Mouse (Mus musculus) kidney, adult 8-10 months (tissue): ENCODE results near the gene Rps19bp1.

ENCODE experiments used
- DNase-seq, 2 experiments: peaks; one replicate each; pipeline ENCODE4 v3.0.0; 2022

Rps19bp1 gene

DNA sequence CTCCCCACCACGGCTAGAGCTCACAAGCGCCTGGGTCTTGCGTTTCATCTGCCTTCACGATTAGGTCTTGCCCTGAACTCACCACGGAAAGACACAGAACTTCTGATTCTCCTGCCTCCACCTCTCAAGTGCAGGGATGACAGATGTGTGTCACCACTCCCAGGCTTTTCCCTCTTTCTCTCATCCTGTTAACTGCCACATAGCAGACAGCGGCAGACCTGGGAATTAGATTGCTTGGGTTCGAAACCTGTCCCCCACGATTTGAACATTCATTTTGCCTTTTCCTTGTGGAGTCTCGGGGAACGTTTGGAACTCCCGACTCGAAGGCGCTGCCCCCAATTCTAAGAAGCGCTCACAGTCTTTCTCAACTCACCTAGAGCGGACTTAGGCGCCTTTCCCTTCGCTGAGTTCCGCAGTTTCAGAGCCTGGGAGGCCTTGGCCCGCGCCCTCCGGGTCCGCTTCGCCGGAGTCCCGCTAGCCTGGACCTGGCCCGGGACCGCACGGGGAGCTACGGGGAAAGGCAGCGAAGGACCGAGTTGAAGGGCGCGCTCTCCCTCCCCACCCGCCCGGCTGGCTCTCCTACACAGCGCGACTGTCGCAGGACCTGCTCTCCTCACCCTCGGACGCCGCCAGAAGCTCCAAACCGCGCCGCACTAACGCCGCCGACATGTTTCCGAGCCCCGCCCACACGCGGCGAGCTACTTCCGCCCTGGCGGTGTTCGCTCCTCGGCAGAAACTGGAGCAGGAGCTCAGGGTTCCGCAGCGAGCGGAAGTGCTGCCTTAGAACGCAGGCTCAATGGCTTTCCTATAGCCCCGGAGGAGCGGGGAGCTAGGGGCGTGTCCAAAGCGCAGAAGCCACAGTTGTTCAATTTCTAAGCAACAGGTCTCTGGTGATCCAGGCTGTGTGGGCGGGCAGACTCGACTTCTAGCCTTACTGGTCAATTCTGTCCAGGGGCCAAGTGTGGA lies at the start of gene Rps19bp1:
TSS of gene Rps19bp1 (minus strand) at position 706 of the 966 bp plus-strand sequence.
- peak; percentile 87 to 88 for DNase-seq

DNA sequence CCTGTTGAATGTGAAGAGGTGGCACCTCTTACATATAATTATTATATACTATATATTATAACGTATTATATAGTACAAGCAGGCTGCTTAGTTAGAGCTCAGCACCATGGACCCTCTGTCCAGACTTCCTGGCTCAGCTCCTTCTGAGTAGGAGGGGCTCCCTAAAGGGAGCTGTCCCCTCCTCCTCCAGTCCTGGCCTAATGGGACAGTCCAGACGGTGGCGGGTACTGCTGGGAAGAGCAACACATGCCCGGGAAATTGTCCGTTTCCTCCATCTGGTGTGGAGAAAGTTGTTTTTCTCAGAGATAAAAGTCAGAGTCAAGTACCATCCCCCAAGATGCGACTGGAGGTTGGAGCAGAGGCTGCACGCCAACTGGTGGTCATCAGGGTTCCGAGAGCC lies 42.0 kb upstream of the Rps19bp1 start:
- no peak for DNase-seq

DNA sequence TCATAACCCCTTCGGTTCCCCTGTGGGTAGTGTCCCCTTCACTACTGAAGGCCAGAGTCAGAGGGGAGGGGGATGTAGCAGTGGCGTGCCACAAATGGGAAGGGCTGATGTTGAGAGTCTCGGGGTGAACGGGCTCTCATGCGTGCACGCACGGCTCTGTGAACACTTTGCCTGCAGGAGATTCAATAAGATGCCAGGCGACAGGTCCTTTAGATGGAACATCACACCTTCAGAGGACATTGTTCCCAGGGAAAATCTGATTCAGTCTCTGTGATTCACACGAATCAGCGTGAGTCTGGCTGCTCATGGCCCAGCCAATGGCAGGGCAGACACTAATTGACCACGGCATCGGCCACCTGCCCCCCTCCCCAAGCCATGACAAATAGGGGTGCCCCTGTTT lies 40.1 kb upstream of the Rps19bp1 start:
- no peak for DNase-seq

DNA sequence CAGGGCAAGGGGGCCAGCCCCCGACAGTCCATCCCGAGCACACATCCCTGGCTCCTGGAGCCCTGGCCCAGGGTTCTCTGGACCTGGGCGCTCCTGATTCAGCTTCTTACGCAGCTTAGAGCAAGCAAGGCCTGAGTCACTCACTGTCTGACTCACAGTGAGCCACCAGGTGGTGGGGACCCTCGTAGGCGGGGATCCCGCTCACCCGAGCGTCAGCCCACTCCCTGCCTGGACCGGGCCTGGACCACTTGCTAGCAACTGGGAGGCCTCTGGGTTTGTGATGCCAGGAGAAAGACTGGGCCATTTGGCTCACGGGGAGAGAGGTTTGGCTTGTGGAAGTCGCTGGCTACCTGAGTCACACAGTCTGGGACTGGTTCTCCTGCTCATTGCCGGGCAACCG lies 39.7 kb upstream of the Rps19bp1 start:
- no peak for DNase-seq

DNA sequence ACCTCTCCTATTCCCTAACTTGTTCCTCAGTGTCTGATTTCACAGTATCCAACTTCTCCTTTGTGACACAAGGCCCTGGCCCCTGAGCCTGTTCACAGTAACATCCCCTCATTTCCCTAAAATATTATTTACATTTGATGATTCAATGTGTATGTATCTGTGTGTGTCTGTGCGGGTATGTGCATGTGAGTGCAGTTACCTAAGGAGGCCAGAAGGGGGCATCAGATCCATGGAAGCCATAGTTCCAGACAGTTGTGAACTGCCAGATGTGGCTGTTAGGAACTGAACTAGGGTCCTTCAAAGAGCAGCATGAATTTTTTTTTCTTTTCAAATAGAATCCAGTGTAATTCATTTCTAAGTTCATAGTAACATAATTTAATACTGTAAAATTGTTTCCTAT lies 33.0 kb upstream of the Rps19bp1 start:
- no peak for DNase-seq

DNA sequence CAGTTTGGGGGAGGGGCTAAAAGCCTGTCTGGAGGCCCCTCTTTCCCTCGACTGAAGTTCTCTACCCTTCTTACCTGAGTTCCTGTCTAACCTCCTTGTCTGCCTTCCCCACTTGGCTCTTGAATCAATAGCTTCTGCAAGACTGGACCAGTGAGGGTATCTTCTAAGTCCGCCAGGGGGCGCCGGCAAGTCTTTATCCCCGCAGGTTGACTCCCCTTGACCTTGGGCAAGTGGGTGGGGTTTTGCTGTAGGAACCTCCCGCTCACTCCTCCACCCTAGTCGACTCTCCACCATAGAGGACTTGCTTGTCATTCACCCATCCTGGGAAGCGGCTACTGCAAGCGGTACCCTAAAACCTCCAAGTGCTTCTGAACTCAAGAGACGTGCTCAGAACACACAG lies 25.3 kb upstream of the Rps19bp1 start:
- DNase-seq: peak; percentile 56 to 78

DNA sequence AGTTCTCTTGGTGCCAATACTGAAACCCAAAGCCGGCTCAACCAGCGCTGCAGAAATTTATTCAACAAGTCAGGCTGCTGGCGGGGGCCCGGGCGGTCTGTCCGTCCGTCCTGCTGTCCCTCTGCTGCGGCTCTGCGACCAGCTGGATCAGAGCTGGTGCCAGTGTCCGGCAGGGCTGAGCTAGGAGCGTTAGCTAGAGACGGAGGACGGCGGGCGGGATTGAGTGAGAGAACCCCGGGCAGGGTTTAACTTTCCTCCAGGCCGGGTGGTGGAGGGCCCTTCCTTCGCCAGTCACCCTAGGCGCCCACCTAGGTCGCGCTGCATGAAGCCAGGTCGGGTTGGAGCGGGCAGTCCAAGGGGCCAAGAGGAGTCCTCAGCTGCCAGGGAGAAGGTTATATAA lies 23.9 kb upstream of the Rps19bp1 start:
- no peak for DNase-seq

DNA sequence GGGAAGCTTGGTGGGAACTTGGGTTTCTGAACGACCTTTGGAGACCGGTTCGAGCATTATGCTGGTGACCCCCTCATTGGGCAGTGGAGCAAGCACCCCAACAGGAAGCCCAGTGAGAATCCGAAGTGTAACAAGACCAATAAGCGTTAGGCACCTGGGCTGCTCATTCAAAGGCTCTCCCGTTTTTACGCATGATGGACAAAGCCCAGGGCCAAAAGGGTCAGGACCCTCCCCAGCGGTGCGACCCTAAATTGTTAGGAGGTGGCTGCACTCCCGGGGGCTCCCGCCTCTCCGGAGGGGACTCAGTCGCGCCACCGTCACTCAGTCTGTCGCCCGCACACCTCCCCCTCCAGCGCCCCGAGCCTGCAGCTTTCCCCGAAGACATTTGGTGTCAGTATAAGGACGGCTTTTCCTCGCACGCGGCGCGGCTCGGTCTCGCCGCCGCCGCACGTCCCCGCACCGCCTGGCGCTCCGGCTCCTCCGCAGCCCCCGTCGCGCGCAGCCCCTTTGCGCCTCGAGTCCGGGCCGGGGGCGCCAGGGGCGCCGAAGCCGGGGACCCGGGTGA lies 22.8 kb upstream of the Rps19bp1 start, which contains the start of gene Cacna1i:
TSS of gene Cacna1i (plus strand) at position 388 of the 565 bp plus-strand sequence.
- no peak for DNase-seq

DNA sequence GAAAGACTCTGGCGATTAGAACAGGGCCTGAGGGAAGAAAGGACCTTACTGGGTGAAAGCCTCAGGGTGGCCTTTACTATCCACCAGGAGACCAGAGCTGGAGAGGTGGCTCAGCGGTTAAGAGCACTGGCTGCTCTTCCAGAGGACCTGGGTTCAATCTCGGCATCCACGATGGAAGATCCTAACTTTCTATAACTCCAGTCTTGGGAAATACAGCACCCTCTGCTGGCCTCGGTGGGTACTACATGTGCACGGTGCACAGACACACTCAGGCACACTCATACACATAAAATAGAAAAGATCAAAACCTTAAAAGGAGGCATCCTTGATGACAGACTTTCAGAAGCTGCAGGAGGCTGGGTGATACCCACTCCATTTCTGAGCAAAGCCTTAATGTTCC lies 16.5 kb upstream of the Rps19bp1 start:
- DNase-seq: peak in 1 of 2 experiments; percentile 49

DNA sequence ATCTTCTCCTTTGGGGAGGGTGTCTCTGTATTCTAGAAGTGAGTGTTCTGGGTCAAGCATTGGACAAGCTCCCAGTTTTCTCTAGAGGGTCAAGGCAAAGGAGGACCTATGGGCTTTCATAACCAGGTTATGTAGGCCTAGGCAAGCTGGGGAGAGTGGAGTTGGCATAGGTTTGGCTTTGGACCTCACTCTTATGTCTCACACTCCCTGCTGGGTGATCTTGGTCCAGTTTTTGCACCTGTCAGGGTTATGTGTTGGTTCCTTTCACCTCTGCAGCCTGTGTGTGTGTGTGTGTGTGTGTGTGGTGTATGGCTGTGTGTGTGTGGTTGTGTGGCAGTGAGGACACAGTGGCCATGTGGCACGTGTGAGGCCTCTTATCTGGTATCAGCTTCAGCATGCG lies 14.9 kb upstream of the Rps19bp1 start:
- no peak for DNase-seq

DNA sequence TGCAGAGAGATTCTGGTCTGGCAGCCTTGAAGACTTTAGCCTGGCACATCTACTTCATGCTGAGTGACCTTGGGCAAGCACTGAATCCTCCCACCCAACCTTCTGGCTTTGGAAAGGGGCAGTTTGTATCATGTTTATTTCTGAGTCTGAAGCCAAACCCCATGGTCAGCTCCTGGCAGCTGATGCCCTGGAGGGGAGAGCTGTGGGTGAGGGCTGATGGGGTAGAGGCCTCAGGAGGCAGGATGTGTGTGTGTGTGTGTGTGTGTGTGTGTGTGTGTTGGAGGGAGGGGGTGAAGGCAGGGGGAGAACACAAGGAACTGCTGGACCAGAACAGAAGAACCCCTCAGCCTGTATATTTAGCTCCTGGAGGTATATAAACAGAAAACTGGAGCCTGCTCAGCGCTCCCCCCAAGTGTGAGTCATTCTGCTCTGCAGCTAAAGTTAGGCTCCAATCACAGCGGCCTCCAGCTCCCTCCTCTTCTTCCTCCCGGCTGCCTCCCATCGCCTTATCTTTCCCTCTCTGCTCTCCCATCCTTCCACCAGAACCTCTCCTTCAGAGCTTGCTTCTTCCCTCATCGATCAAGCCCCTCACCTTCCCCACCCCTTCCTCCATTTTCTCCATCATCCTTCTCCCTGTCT lies 14.1 kb upstream of the Rps19bp1 start:
- no peak for DNase-seq

DNA sequence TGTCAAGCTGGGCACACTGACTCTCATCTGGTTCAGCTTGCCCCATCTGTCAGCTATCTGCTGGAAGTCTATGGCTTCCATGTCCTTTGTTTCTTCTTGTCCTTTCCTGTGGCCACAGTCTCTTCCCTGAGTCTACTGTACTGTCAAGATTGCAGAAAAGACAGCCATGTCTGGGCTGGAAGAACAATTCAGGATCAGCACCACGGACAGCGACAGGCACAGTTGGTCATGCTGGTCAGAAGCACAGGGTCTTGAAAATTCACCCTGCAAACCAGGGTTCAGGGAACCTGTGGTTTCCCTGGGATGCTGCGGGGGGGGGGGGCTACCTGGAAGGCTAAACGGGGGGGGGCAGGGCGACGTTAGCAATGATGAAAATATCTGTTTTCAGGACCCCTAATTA lies 13.5 kb upstream of the Rps19bp1 start:
- DNase-seq: peak in 1 of 2 experiments; percentile 51

DNA sequence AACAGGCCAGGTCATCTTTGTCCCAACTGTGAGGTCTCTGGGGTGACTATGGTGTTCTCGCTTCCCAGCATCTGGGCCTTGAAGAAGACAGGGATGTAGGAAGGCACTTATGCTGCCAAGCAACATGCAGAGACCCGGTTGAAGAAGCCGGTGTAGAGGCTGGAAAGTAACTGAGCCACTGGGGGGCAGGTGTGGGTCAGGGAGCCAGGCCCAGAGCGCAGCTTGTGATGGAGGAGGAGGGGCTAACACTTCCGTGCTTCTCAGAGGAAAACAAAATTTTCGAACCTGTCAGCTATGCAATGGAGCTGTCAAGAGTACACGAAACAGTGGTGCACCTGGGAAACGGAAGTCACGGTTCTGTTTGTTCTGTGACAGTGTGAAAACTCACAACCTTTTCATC lies 13.0 kb upstream of the Rps19bp1 start:
- DNase-seq: no peak

DNA sequence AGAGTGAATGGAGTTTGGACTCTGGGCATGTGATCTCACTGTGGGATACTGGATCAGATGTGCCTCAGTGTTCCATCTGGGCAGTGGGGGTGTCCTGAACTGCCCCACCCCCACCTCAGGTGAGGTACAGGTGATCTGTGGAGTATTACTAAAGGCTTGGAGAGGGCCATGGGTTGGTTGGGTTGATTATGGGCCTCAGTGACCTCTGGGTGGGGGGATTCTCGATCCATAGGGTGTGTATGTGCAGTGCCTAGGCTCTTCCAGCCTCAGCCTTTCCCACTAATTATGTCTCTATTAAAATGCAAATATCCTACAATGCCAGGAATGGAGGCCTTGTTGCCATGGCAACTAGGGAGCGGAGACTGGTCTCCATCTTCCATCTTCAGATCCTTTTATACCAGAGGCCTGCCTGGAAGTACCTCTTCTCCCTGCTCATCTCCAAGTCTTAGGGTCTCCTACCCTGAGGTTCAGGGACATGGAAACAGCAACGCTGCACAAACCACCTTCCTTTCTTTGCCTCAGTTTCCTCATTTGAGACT lies 7.8 kb upstream of the Rps19bp1 start:
- no peak for DNase-seq

DNA sequence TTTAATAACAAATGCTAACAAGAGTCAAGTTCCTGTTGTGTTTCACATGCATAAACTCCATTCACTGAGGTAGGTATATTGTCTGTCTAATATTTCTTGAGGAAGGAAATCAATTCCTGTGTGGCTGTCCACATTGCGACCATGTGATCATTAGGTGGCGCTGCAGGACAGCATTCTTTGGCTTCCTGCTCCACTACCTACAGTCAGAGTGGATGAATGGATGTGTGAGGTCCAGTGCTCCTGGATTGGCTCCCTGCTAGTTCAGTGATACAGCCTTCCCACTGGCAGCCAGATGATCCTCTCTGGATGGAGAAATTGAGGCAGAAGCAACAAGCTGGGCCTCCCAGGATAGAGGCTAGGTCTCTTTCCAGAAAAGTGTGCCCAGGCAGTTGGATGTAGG lies 2.2 kb upstream of the Rps19bp1 start:
- peak; percentile 76 to 89 for DNase-seq

DNA sequence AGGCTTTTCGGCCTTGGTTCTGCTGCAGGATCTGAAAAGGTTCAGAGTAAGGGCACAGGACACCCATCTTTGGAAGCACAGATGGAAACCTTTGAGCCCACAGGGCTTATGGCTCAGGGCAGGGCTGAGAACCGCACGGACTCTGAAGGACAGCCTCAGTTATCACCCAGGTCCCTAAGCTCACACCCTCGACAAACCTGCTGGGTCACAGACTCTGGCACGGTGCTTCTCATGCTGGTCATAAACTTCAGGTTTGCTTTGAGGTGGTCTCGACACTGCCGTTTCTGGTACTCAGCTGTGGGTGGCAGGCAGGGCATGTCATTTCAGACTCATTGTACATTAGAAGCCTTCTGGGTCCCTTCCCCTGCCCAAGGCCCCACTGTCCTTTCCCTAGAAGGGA lies 3.0 kb downstream of the Rps19bp1 start:
- no peak for DNase-seq

DNA sequence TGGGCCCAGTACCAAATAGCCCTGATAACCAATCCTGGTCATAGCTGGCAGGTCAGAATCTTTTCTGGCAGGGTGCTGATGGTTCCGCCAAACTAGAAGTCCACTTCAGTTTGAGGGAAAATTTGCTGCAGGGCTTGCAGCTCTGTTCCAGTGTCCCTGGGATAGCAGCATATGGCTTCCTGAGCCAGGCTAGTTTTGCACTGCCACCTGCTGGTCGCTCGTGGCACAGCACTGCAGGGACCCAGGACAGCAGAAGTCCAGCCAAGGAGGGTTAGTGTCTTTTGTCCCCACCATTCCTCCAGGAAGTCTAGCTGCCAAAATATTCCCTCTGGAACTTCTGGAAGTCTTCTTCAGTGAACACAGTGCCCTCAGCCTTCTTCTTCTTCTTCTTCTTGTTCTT lies 3.4 kb downstream of the Rps19bp1 start:
- peak; percentile 63 to 86 for DNase-seq

DNA sequence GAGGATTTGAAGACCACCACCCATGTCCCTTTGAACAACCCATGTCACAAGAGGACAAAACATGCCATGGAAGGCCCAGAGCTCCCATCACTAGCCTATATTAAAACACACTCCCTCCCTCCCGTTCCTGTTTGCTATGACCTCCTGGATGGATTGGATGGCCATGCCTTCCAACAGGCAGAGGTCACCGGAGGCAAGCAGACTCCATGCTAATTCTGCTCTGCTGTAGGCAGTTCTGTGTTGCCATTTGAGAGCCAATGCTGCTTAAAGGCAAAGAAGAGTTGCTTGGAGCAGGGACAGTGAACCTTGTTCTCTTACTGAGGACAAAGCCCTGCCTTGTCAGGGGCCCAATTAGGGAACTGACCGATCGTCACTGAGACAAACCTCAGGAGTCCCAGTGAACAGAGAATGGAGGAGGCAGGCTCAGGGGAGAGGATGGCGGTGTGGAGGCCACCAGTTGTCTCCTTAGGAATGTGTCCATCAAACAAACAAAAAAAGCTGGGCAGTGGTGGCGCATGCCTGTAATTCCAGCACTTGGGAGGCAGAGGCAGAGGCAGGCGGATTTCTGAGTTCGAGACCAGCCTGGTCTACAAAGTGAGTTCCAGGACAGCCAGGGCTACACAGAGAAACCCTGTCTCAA lies 4.6 kb downstream of the Rps19bp1 start:
- no peak for DNase-seq

DNA sequence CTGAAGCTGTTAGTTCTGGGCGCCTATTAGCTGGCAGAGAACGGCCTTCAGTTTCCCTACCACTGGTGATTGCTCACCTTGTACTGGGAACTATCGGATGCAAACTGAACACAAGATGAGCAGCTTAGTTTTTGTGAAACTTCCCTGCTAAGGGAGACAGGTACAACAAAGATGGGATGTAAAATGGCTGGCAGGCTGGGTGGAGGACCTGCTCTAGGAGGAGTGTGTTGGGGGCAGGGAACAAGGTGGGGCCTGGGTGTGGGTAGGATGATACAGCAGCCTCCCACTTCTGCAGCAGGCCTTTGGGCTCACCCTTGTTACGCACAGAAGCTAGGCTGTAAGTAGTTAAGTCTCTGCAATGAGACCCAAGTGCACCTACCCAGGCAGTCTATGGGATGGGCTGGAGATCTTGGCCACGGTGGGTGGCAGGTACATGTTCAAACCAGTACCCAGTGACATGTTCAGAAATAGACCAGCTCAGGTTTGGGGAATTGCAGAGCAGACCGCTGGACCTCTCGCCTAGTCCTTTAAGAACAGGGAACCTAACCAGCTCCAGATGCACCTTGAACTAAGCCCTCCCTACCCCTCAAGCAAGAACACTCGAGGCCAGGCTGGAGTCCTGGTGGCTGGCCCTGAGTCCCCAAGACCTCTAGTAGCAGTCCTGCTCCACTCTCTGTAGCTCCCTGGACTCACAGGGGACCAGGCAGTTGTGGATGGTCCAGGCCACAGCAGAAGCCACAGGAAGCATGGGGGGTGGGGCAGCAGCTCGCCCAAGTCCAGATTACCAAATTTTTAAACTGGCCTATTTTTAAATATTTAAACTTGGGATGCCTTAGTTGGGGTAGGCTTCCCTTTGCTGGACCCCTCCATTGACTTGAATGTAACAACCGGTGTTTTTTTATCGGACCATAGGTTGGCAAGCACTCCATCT lies 5.6 kb downstream of the Rps19bp1 start:
- no peak for DNase-seq

DNA sequence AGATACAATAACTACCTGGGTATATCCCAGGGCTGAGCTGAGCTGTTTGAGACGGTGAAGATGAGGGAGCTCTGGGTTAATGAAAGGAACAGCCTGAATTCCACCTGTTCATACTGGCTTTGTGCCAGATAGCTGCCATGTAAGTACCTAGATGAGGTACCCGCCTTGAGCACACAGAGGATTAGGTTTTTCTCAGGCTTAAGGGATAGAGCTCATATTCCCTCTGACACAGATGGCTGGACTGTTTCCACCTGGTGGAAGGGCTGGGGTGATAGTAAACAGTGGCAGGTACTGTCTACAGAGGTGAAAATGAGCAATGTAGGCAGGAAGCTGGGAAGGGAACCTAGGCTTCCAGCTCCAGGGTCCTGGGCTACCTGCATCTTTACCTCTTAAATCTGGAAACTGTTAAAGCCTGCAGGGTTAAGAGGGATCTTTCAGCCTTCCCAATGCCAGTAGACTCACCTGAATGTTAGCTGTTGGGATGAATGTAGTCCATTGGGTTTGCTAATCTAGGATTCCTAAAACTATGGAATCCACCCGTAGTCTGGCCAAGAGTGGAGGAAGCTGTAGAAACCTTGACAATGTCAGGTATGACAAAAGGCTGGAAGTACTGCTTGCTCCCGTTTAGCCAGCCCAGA lies 6.4 kb downstream of the Rps19bp1 start:
- DNase-seq: no peak
